Mouse (Mus musculus): ENCODE results near the gene Itga8. TPM values are rescaled to one million over a fixed set of nuclear protein-coding genes. Genes with fewer than 3 reads are reported as not detected.
A peak's percentile ranks its signal among the peaks of the same experiment; 100 is the strongest.

Itga8 gene
- total RNA-seq, 1 experiment, result 2.5 TPM

DNA sequence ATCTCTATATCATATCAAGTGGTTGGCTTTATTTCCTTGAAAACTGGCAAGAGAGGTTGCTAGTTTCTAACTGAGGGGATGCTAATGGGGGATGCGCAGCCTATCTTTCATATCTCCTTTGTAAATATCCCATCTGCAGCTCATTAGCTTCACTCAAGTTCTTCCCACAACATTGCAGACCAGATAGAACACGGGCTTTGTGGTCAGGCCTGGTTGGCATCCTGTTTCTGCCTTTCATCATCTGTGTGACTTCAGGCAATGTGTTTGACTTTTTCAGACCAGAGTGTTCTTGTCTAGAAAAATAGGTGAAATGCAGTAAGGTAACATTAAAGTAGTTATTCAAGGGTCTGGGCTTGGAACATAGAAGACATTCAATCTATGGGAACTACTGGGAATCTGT is 121.1 kb downstream of the Itga8 start:
- no peaks in the 10 kb centered on the region for H3K36me3 ChIP-seq (ENCODE audit: control insufficient read depth, insufficient read depth, low read length, poor library complexity, severe bottlenecking)
- H3K4me3 ChIP-seq (ENCODE audit: insufficient read depth in 1 of 2, low read depth in 1 of 2, low read length in 2 of 2, poor library complexity in 1 of 2, severe bottlenecking in 1 of 2), result no peak overlapping the region
- H3K27ac ChIP-seq (ENCODE audit: insufficient read depth, low read depth, low read length, poor library complexity, severe bottlenecking), result no peak overlapping the region
- H3K9me3 ChIP-seq (ENCODE audit: control insufficient read depth, insufficient read depth, low read depth, low read length), result no peaks in the 10 kb centered on the region
- in situ Hi-C loops (cut with MboI; ENCODE audit: low sequenced_read_pairs in 2 of 2, unreplicated experiment in 2 of 2), result no loop called here
- H3K4me1 ChIP-seq (ENCODE audit: control insufficient read depth in 2 of 2, insufficient read depth in 2 of 2, low read length in 2 of 2, poor library complexity in 1 of 2), result no peaks in the 10 kb centered on the region
- no peak for TF ChIP-seq HCFC1 (IDR thresholded peaks at IDR 0.05; ENCODE audit: borderline replicate concordance, insufficient read depth, low read length)
- TF ChIP-seq MAFK (IDR thresholded peaks at IDR 0.05; ENCODE audit: insufficient read depth, low read depth, low read length), result no peak
- no peak for TF ChIP-seq ZC3H11A (IDR thresholded peaks at IDR 0.05; ENCODE audit: borderline replicate concordance, low read depth, low read length)
- no peak for TF ChIP-seq ZNF384 (IDR thresholded peaks at IDR 0.05; ENCODE audit: low read depth, low read length)
- no peak for TF ChIP-seq CHD2 (IDR thresholded peaks at IDR 0.05; ENCODE audit: low read depth, low read length)
- DNase-seq (ENCODE audit: low read depth, low spot score), result no peak
- no peak overlapping the region for H3K9ac ChIP-seq (ENCODE audit: insufficient read depth, low read depth, low read length, poor library complexity, severe bottlenecking)

- Histone ChIP-seq H3K36me3 (ENCODE audit: control insufficient read depth, insufficient read depth, low read length, poor library complexity, severe bottlenecking) (no peaks in the 10 kb centered on the region), H3K4me1 (ENCODE audit: control insufficient read depth in 2 of 2, insufficient read depth in 2 of 2, low read length in 2 of 2, poor library complexity in 1 of 2) (no peaks in the 10 kb centered on the region), H3K27ac (ENCODE audit: insufficient read depth, low read depth, low read length, poor library complexity, severe bottlenecking) (no peak overlapping the region), H3K9me3 (ENCODE audit: control insufficient read depth, insufficient read depth, low read depth, low read length) (no peaks in the 10 kb centered on the region), H3K9ac (ENCODE audit: insufficient read depth, low read depth, low read length, poor library complexity, severe bottlenecking) (no peak overlapping the region), H3K4me3 (ENCODE audit: insufficient read depth in 1 of 2, low read depth in 1 of 2, low read length in 2 of 2, poor library complexity in 1 of 2, severe bottlenecking in 1 of 2) (no peak overlapping the region)
- TF ChIP-seq CHD2 (IDR thresholded peaks at IDR 0.05; ENCODE audit: low read depth, low read length), result no peak
- DNase-seq (ENCODE audit: low read depth, low spot score), result no peak
- in situ Hi-C loops (cut with MboI; ENCODE audit: low sequenced_read_pairs in 2 of 2, unreplicated experiment in 2 of 2), result no loop called here
Measured at GRCm38 (mm10) chr2:12174722-12175427, 126.8 kb downstream of the Itga8 start.

GRCm38 (mm10) chr2:12170221-12170620 is 131.5 kb downstream of the Itga8 start:
- Histone ChIP-seq H3K27ac (ENCODE audit: insufficient read depth, low read depth, low read length, poor library complexity, severe bottlenecking) (no peak overlapping the region), H3K9me3 (ENCODE audit: control insufficient read depth, insufficient read depth, low read depth, low read length) (no peaks in the 10 kb centered on the region), H3K9ac (ENCODE audit: insufficient read depth, low read depth, low read length, poor library complexity, severe bottlenecking) (no peak overlapping the region), H3K4me1 (ENCODE audit: control insufficient read depth in 2 of 2, insufficient read depth in 2 of 2, low read length in 2 of 2, poor library complexity in 1 of 2) (no peaks in the 10 kb centered on the region), H3K4me3 (ENCODE audit: insufficient read depth in 1 of 2, low read depth in 1 of 2, low read length in 2 of 2, poor library complexity in 1 of 2, severe bottlenecking in 1 of 2) (no peak overlapping the region), H3K36me3 (ENCODE audit: control insufficient read depth, insufficient read depth, low read length, poor library complexity, severe bottlenecking) (no peaks in the 10 kb centered on the region)
- no peak for DNase-seq (ENCODE audit: low read depth, low spot score)
- in situ Hi-C loops (cut with MboI; ENCODE audit: low sequenced_read_pairs in 2 of 2, unreplicated experiment in 2 of 2), result no loop called here
- TF ChIP-seq ZC3H11A (IDR thresholded peaks at IDR 0.05; ENCODE audit: borderline replicate concordance, low read depth, low read length) (no peak), MAFK (IDR thresholded peaks at IDR 0.05; ENCODE audit: insufficient read depth, low read depth, low read length) (no peak), CHD2 (IDR thresholded peaks at IDR 0.05; ENCODE audit: low read depth, low read length) (no peak), HCFC1 (IDR thresholded peaks at IDR 0.05; ENCODE audit: borderline replicate concordance, insufficient read depth, low read length) (no peak), ZNF384 (IDR thresholded peaks at IDR 0.05; ENCODE audit: low read depth, low read length) (no peak)

- TF ChIP-seq ZNF384 (IDR thresholded peaks at IDR 0.05; ENCODE audit: low read depth, low read length), result no peak
- Histone ChIP-seq H3K9ac (ENCODE audit: insufficient read depth, low read depth, low read length, poor library complexity, severe bottlenecking) (no peak overlapping the region), H3K36me3 (ENCODE audit: control insufficient read depth, insufficient read depth, low read length, poor library complexity, severe bottlenecking) (no peaks in the 10 kb centered on the region), H3K9me3 (ENCODE audit: control insufficient read depth, insufficient read depth, low read depth, low read length) (no peaks in the 10 kb centered on the region), H3K4me3 (ENCODE audit: insufficient read depth in 1 of 2, low read depth in 1 of 2, low read length in 2 of 2, poor library complexity in 1 of 2, severe bottlenecking in 1 of 2) (no peak overlapping the region), H3K27ac (ENCODE audit: insufficient read depth, low read depth, low read length, poor library complexity, severe bottlenecking) (no peak overlapping the region), H3K4me1 (ENCODE audit: control insufficient read depth in 2 of 2, insufficient read depth in 2 of 2, low read length in 2 of 2, poor library complexity in 1 of 2) (no peaks in the 10 kb centered on the region)
- DNase-seq (ENCODE audit: low read depth, low spot score), result peak; percentile 33
- in situ Hi-C loops (cut with MboI; ENCODE audit: low sequenced_read_pairs in 2 of 2, unreplicated experiment in 2 of 2), result no loop called here
Measured at GRCm38 (mm10) chr2:12160486-12160885, 141.2 kb downstream of the Itga8 start.

DNA sequence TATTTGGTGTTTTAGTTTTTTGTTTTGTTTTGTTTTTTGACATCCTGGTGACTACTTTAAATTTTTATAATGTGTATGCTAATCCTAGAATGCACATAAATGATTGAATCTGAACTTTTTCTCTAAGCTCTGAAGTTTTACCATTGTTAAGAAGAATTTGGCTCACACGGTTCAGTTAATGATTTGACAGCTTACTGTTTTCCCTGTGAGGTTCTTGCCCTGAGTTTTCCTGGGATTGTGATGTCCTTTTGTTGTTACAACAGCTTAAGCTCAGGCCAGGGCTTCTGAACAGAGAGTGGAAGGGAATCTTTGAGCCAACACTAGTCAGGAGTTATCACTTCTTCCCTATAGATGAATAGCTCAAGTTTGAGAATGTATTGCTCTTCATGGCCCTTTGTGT is 144.7 kb downstream of the Itga8 start:
- no peaks in the 10 kb centered on the region for H3K4me1 ChIP-seq (ENCODE audit: control insufficient read depth in 2 of 2, insufficient read depth in 2 of 2, low read length in 2 of 2, poor library complexity in 1 of 2)
- no peaks in the 10 kb centered on the region for H3K9me3 ChIP-seq (ENCODE audit: control insufficient read depth, insufficient read depth, low read depth, low read length)
- in situ Hi-C loops (cut with MboI; ENCODE audit: low sequenced_read_pairs in 2 of 2, unreplicated experiment in 2 of 2), result no loop called here
- no peak overlapping the region for H3K27ac ChIP-seq (ENCODE audit: insufficient read depth, low read depth, low read length, poor library complexity, severe bottlenecking)
- no peak for DNase-seq (ENCODE audit: low read depth, low spot score)
- H3K36me3 ChIP-seq (ENCODE audit: control insufficient read depth, insufficient read depth, low read length, poor library complexity, severe bottlenecking), result no peaks in the 10 kb centered on the region
- TF ChIP-seq CHD2 (IDR thresholded peaks at IDR 0.05; ENCODE audit: low read depth, low read length) (no peak), ZC3H11A (IDR thresholded peaks at IDR 0.05; ENCODE audit: borderline replicate concordance, low read depth, low read length) (no peak), HCFC1 (IDR thresholded peaks at IDR 0.05; ENCODE audit: borderline replicate concordance, insufficient read depth, low read length) (no peak), MAFK (IDR thresholded peaks at IDR 0.05; ENCODE audit: insufficient read depth, low read depth, low read length) (no peak), ZNF384 (IDR thresholded peaks at IDR 0.05; ENCODE audit: low read depth, low read length) (no peak)
- no peak overlapping the region for H3K4me3 ChIP-seq (ENCODE audit: insufficient read depth in 1 of 2, low read depth in 1 of 2, low read length in 2 of 2, poor library complexity in 1 of 2, severe bottlenecking in 1 of 2)
- no peak overlapping the region for H3K9ac ChIP-seq (ENCODE audit: insufficient read depth, low read depth, low read length, poor library complexity, severe bottlenecking)

Measured in ES-E14 (cell line).